Mouse (Mus musculus) bone marrow macrophage, adult 2 months (primary cell): ENCODE results near the gene Kif11.

Experiments used
- CTCF ChIP-seq: IDR thresholded peaks from 2 replicates; pipeline ENCODE4 v1.5.1; 2012; ENCODE audit warnings: low read depth, mild to moderate bottlenecking, low read length, moderate library complexity
- POLR2A ChIP-seq: IDR thresholded peaks from 2 replicates; pipeline ENCODE4 v1.6.1; 2012; ENCODE audit warnings: mild to moderate bottlenecking, low read depth, low read length, borderline replicate concordance

DNA sequence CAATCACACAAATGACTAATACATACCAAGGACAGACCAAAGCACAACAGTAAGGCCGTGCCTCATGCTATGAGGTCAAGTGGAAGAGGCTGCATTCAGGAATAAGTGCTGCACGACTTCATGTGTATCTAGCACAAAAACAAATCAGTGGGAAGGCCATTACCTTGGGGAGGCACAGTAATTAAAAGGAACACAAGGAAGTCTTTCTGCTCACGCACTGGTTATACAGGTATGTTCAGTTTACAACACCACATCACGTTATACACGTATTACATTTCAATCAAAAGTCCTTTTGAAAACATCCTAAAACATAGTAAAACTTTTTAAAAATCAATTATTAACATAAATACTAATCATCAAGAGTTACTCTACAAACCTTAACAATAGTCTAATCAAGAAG lies 32.3 kb upstream of the Kif11 start:
- no peak for TF ChIP-seq POLR2A
- no peak for TF ChIP-seq CTCF
